ENCODE assay signal across 22 mouse cellular contexts in the genomic region with DNA sequence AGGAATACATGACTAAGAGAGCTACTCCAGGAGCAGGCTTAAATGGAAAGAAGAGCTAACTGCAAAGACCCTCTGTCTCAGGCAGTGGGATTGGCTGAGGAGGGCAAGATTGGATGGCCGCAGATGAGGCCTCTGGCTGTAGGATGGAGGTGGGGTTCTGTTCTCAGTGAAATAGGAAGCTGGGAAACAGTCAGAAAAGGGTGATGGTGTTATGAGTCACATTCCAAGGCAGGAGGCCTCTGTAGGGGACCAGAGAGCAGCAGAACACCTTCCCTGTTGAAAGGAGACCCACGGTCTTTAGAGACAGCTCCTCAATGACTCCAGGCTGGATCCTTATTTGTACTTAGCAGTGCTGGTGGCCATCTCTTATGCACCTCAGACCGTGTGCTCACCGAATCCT. TPM values are rescaled to one million over a fixed set of nuclear protein-coding genes. Genes with fewer than 3 reads are reported as not detected.
DNase-seq lines count a peak whose midpoint lies in the region; ATAC-seq and TF ChIP-seq lines count a peak whose summit lies in the region.
"Had no signal": no experiment of that assay in that cellular context is flagged by ENCODE, and none has a peak within 500 bp of the region (broad histone marks: within the 10 kb centered on the region; RNA-seq: fewer than 3 reads in every experiment).

No protein-coding gene starts in this region.

- H3K4me2 ChIP-seq in midbrain, embryonic 15.5 days, result no peak overlapping the region
- H3K4me2 ChIP-seq in stomach, postnatal 0 days (replicated peaks; ENCODE audit: low read depth), result no peak overlapping the region
- H3K4me2 ChIP-seq: midbrain, embryonic 12.5 days; neural tube, embryonic 12.5 days had no signal

- ATAC-seq in midbrain, embryonic 15.5 days (replicated peaks), result no peak
- no peak for ATAC-seq in stomach, postnatal 0 days (ENCODE audit: low FRiP score, low TSS enrichment)

- H3K9me3 ChIP-seq in heart, embryonic 10.5 days, result no peaks in the 10 kb centered on the region
- H3K9me3 ChIP-seq in midbrain, embryonic 10.5 days (replicated peaks), result no peaks in the 10 kb centered on the region
- no peaks in the 10 kb centered on the region for H3K9me3 ChIP-seq in midbrain, embryonic 15.5 days
- no peaks in the 10 kb centered on the region for H3K9me3 ChIP-seq in stomach, postnatal 0 days (ENCODE audit: control insufficient read depth, low read length)
- H3K9me3 ChIP-seq: embryonic facial prominence, embryonic 10.5 days; midbrain, embryonic 12.5 days; neural tube, embryonic 12.5 days had no signal

- TF ChIP-seq EP300 in heart, adult 2 months (IDR thresholded peaks at IDR 0.05; ENCODE audit: insufficient read depth, low read depth, low read length), result no peak
- no peak for TF ChIP-seq EP300 in stomach, postnatal 0 days (optimal IDR thresholded peaks at IDR 0.05)

- TF ChIP-seq POLR2A in heart, adult 2 months (IDR thresholded peaks at IDR 0.05; ENCODE audit: insufficient read depth, low read depth, low read length), result no peak
- TF ChIP-seq POLR2A in embryonic fibroblast, embryonic 13.5 days (IDR thresholded peaks at IDR 0.05; ENCODE audit: low read depth, low read length), result no peak

- no peak overlapping the region for H3K27ac ChIP-seq in heart, embryonic 10.5 days
- H3K27ac ChIP-seq in heart, adult 2 months, result no peak overlapping the region
- H3K27ac ChIP-seq in midbrain, embryonic 10.5 days (replicated peaks), result no peak overlapping the region
- H3K27ac ChIP-seq in midbrain, embryonic 15.5 days, result no peak overlapping the region
- H3K27ac ChIP-seq in embryonic fibroblast, embryonic 13.5 days (ENCODE audit: insufficient read depth, low read length), result peak overlapping the region; percentile 30
- H3K27ac ChIP-seq in stomach, postnatal 0 days (replicated peaks), result no peak overlapping the region
- H3K27ac ChIP-seq: embryonic facial prominence, embryonic 10.5 days; left cerebral cortex, adult 2 months; midbrain, embryonic 12.5 days; neural tube, embryonic 12.5 days had no signal

- peak; percentile 46 for DNase-seq in heart, embryonic 10.5 days (ENCODE audit: low spot score)
- DNase-seq in heart, adult 2 months, result no peak
- DNase-seq in midbrain, embryonic 10.5 days (ENCODE audit: low spot score), result peak; percentile 7
- DNase-seq in stomach, postnatal 0 days (ENCODE audit: low spot score), result peak; percentile 10
- no peak for DNase-seq in adrenal gland, postnatal 10 days
- DNase-seq: adrenal gland, postnatal 36 days; B cell, adult 2 months; cerebellum, adult 9-11 months; gastrocnemius, postnatal 25 days; kidney, adult 8-10 months; kidney, postnatal 10 days; lung, postnatal 10 days; retina, postnatal 1 day; thymus, adult 2 months; thymus, postnatal 4 days had no signal

- no peaks in the 10 kb centered on the region for H3K79me2 ChIP-seq in heart, adult 2 months (replicated peaks; ENCODE audit: control insufficient read depth, insufficient read depth, low read length)

- 43% methylated on average over 4 of the region's 4 CpGs for WGBS in heart, embryonic 10.5 days
- 49% methylated on average over 4 of the region's 4 CpGs for WGBS in heart, adult 2 months
- 82% methylated on average over 4 of the region's 4 CpGs for WGBS in midbrain, embryonic 10.5 days
- 87% methylated on average over 4 of the region's 4 CpGs for WGBS in midbrain, embryonic 15.5 days
- 76% methylated on average over 4 of the region's 4 CpGs for WGBS in stomach, postnatal 0 days

- intact Hi-C loops in heart, adult 2 months (cut with DNase I), result no loop called here

- no peak overlapping the region for H3K4me3 ChIP-seq in heart, embryonic 10.5 days
- no peak overlapping the region for H3K4me3 ChIP-seq in heart, adult 2 months
- no peak overlapping the region for H3K4me3 ChIP-seq in midbrain, embryonic 10.5 days
- H3K4me3 ChIP-seq in midbrain, embryonic 15.5 days, result no peak overlapping the region
- no peak overlapping the region for H3K4me3 ChIP-seq in embryonic fibroblast, embryonic 13.5 days (ENCODE audit: insufficient read depth, low read length)
- H3K4me3 ChIP-seq in stomach, postnatal 0 days (ENCODE audit: low read depth, low read length), result no peak overlapping the region
- H3K4me3 ChIP-seq: embryonic facial prominence, embryonic 10.5 days; left cerebral cortex, adult 2 months; midbrain, embryonic 12.5 days; neural tube, embryonic 12.5 days had no signal

- H3K4me1 ChIP-seq in heart, embryonic 10.5 days, result peaks cover 18% of the 10 kb centered on the region
- no peaks in the 10 kb centered on the region for H3K4me1 ChIP-seq in heart, adult 2 months (ENCODE audit: control insufficient read depth, insufficient read depth, low read length)
- peaks cover 4% of the 10 kb centered on the region; the same call in 1 of the 2 replicates for H3K4me1 ChIP-seq in midbrain, embryonic 10.5 days
- H3K4me1 ChIP-seq in midbrain, embryonic 15.5 days, result no peaks in the 10 kb centered on the region
- H3K4me1 ChIP-seq in embryonic fibroblast, embryonic 13.5 days (ENCODE audit: control insufficient read depth, insufficient read depth, low read length), result peaks cover 8% of the 10 kb centered on the region
- H3K4me1 ChIP-seq in stomach, postnatal 0 days (replicated peaks; ENCODE audit: control insufficient read depth, insufficient read depth), result peaks cover 4% of the 10 kb centered on the region; the same call in 1 of the 2 replicates
- H3K4me1 ChIP-seq: midbrain, embryonic 12.5 days had no signal

- H3K27me3 ChIP-seq in heart, embryonic 10.5 days (ENCODE audit: insufficient read depth, poor library complexity, severe bottlenecking), result no peaks in the 10 kb centered on the region
- no peaks in the 10 kb centered on the region for H3K27me3 ChIP-seq in heart, adult 2 months (ENCODE audit: control insufficient read depth, insufficient read depth, low read length)
- H3K27me3 ChIP-seq in midbrain, embryonic 10.5 days (ENCODE audit: low read depth, poor library complexity, severe bottlenecking), result no peaks in the 10 kb centered on the region
- H3K27me3 ChIP-seq in midbrain, embryonic 15.5 days (replicated peaks), result no peaks in the 10 kb centered on the region
- H3K27me3 ChIP-seq in stomach, postnatal 0 days (ENCODE audit: control insufficient read depth, insufficient read depth, low read length), result no peaks in the 10 kb centered on the region
- H3K27me3 ChIP-seq: midbrain, embryonic 12.5 days; neural tube, embryonic 12.5 days had no signal

- no peak overlapping the region for H3K9ac ChIP-seq in heart, adult 2 months (ENCODE audit: low read depth, low read length)
- H3K9ac ChIP-seq in midbrain, embryonic 15.5 days, result no peak overlapping the region
- H3K9ac ChIP-seq in stomach, postnatal 0 days (ENCODE audit: low read length), result no peak overlapping the region
- H3K9ac ChIP-seq: midbrain, embryonic 12.5 days; neural tube, embryonic 12.5 days had no signal

- H3K36me3 ChIP-seq in heart, embryonic 10.5 days, result no peaks in the 10 kb centered on the region
- no peaks in the 10 kb centered on the region for H3K36me3 ChIP-seq in heart, adult 2 months (ENCODE audit: control insufficient read depth, insufficient read depth, low read length)
- H3K36me3 ChIP-seq in midbrain, embryonic 10.5 days, result no peaks in the 10 kb centered on the region
- no peaks in the 10 kb centered on the region for H3K36me3 ChIP-seq in midbrain, embryonic 15.5 days (replicated peaks)
- H3K36me3 ChIP-seq in stomach, postnatal 0 days (ENCODE audit: control insufficient read depth, insufficient read depth, low read length), result no peaks in the 10 kb centered on the region
- H3K36me3 ChIP-seq: embryonic facial prominence, embryonic 10.5 days; G1E; midbrain, embryonic 12.5 days; neural tube, embryonic 12.5 days had no signal

- no peak for TF ChIP-seq CTCF in heart, adult 2 months (IDR thresholded peaks at IDR 0.05)
- TF ChIP-seq CTCF in embryonic fibroblast, embryonic 13.5 days (IDR thresholded peaks at IDR 0.05; ENCODE audit: borderline replicate concordance, insufficient read depth, low read length), result no peak
- no peak for TF ChIP-seq CTCF in stomach, postnatal 0 days (IDR thresholded peaks at IDR 0.05; ENCODE audit: low read depth)

RNA-seq across cellular contexts. Expression of a gene that starts 49.7 kb away (rescaled TPM):
- polyA plus RNA-seq in heart, embryonic 10.5 days (2016; fragmentation: Nextera tagmentation; extraction: Ambion mirVana), result 10.1 and 11.9 TPM in 2 replicates
- 10 to 100 TPM; 17.1 to 19.8 TPM for total RNA-seq in heart, adult 2 months (2021)
- polyA plus RNA-seq in heart, adult 2 months (2012; rRNA removed), result 20.3 and 23.3 TPM in 2 replicates
- polyA plus RNA-seq in midbrain, embryonic 10.5 days (2016; fragmentation: Nextera tagmentation; extraction: Ambion mirVana), result 7.8 and 12.2 TPM in 2 replicates
- polyA plus RNA-seq in midbrain, embryonic 15.5 days (2015; fragmentation: Nextera tagmentation; extraction: Ambion mirVana), result 15.2 and 16.7 TPM in 2 replicates
- polyA plus RNA-seq in embryonic fibroblast, embryonic 13.5 days (2011; ENCODE audit: insufficient read length, low read depth, missing spikeins), result 43.4 and 57.7 TPM in 2 replicates
- polyA plus RNA-seq in stomach, postnatal 0 days (2015; fragmentation: Nextera tagmentation; extraction: Ambion mirVana), result 3.6 and 4.1 TPM in 2 replicates
- total RNA-seq in adrenal gland, postnatal 10 days (2021), result 10 to 100 TPM; 30.9 to 37.5 TPM

Comparison
In these comparisons a context has a peak if more than half of its experiments do, and no peak if none do; other contexts are left out.
1. DNase-seq: peak in heart, embryonic 10.5 days (single experiment), midbrain, embryonic 10.5 days (single experiment) and stomach, postnatal 0 days (single experiment); none in heart, adult 2 months (0 of 2) and adrenal gland, postnatal 10 days (single experiment).